Mouse (Mus musculus) intestine, embryonic 15.5 days (tissue): ENCODE results near the gene Cyth1. TPM values are rescaled to one million over a fixed set of nuclear protein-coding genes. Genes with fewer than 3 reads are reported as not detected.

Experiments used
- ATAC-seq: fragments of 200-750 bp; cut with Nextera tagmentation; 2 replicates; pipeline ENCODE4 v1.8.0; 2017; ENCODE audit warnings: moderate TSS enrichment, moderate library complexity
- H3K27ac ChIP-seq: fragments of 300-500 bp; sonication (generic); 2 replicates; pipeline ENCODE4 v1.5.1; 2015; ENCODE audit warnings: mild to moderate bottlenecking, inconsistent platforms
- H3K27me3 ChIP-seq: fragments of 300-500 bp; sonication (generic); replicated peaks from 2 replicates; pipeline ENCODE4 v1.6.1; 2015; ENCODE audit warnings: inconsistent platforms
- H3K36me3 ChIP-seq: fragments of 300-500 bp; sonication (generic); 2 replicates; pipeline ENCODE4 v1.6.1; 2015; ENCODE audit warnings: inconsistent platforms
- H3K4me1 ChIP-seq: fragments of 300-500 bp; sonication (generic); replicated peaks from 2 replicates; pipeline ENCODE4 v1.6.1; 2015; ENCODE audit warnings: inconsistent platforms
- H3K4me2 ChIP-seq: fragments of 300-500 bp; sonication (generic); replicated peaks from 2 replicates; pipeline ENCODE4 v1.6.1; 2015; ENCODE audit warnings: mild to moderate bottlenecking, inconsistent platforms
- H3K4me3 ChIP-seq: fragments of 300-500 bp; sonication (generic); replicated peaks from 2 replicates; pipeline ENCODE4 v1.5.1; 2015; ENCODE audit warnings: inconsistent platforms
- H3K9ac ChIP-seq: fragments of 300-500 bp; sonication (generic); 2 replicates; pipeline ENCODE4 v1.6.1; 2015; ENCODE audit warnings: inconsistent platforms
- H3K9me3 ChIP-seq: fragments of 300-500 bp; sonication (generic); 2 replicates; pipeline ENCODE4 v1.6.1; 2016; ENCODE audit warnings: inconsistent platforms
- WGBS: fragments of 180-500 bp; shearing (Covaris S2); methylation state at CpG from one replicate; pipeline ENCODE4 v1.1.7; 2015; 5-methylcytosine and 5-hydroxymethylcytosine counted together
- polyA plus RNA-seq: library from polyadenylated mRNA; unstranded; fragments of >200 nt; fragmentation: Nextera tagmentation; extraction: Ambion mirVana; gene quantifications from 2 replicates; pipeline ENCODE4 v1.2.1, GENCODE M21; 2015

Cyth1 gene
- polyA plus RNA-seq, 1 experiment from 2014 or later: 12.1 TPM

DNA sequence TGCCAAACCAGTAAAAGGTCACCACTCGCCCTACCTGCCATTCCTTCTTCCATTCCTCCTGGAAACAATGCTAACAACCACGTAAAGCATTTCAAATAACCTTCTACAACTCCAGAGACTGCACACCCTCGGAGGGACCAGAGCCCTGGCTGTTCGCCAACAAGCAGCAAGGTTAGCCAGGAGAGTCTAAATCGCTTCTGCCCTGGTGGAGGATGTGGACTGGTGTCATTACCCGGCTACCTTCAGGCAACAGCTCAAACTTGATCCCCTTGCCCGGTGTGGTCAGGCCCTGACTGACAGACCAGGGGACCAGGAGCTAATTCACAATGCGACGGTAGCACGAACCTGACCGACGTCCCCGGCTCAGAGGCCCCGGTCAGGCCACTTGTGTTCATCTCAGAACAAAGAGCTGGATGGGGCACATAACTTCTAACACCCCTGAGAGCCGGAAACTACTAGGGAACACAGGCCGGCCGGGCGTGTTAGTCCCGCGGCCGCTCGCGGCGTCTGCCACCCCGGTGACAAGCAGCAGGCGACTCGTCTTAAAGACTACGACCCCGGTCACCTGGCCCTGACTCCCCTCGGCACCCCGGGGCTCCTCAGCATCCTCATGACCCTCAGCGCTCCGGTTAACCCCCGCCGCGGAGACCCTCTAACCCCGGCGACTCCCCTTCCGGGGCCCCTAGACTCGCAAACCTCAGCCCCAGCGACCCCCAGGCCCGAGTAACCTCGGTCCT, 865 bp downstream of the Cyth1 start:
- peak overlapping the region; percentile 83 for H3K4me3 ChIP-seq
- H3K4me2 ChIP-seq: peak overlapping the region; percentile 87
- WGBS: 2% methylated on average over 43 of the region's 43 CpGs
- no peaks in the 10 kb centered on the region for H3K9me3 ChIP-seq
- H3K4me1 ChIP-seq: peaks cover 21% of the 10 kb centered on the region
- peak overlapping the region; percentile 71 for H3K27ac ChIP-seq
- peak; percentile 2; the same call in 1 of the 2 replicates for ATAC-seq
- H3K9ac ChIP-seq: peak overlapping the region; percentile 90
- no peaks in the 10 kb centered on the region for H3K27me3 ChIP-seq
- H3K36me3 ChIP-seq: no peaks in the 10 kb centered on the region

DNA sequence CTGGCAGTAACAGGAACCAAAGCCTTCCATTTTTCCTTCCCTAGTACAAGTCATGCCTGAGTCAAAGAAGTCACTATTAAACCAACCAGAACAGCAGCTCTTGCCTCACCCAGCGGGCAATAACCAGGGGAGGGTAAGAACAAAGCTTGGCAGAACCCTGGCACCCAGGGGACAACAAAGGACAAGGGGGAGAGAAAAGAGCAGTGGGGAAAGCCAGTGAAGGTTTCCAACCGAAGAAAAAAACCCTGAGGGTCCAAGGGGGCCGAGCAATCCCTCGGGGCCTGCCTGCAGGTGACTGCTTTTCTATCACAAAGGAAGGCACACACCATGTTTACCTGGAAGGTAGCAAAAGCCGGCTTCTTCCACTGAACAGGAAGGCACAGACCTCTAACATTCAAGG, 1.7 kb downstream of the Cyth1 start:
- peak overlapping the region; percentile 83 for H3K4me3 ChIP-seq
- peak overlapping the region; percentile 90 for H3K9ac ChIP-seq
- no peaks in the 10 kb centered on the region for H3K9me3 ChIP-seq
- H3K36me3 ChIP-seq: no peaks in the 10 kb centered on the region
- H3K4me1 ChIP-seq: peaks cover 21% of the 10 kb centered on the region
- WGBS: 55% methylated on average over 5 of the region's 5 CpGs
- no peak for ATAC-seq
- no peaks in the 10 kb centered on the region for H3K27me3 ChIP-seq
- peak overlapping the region; percentile 87 for H3K4me2 ChIP-seq
- H3K27ac ChIP-seq: peak overlapping the region; percentile 71; the same call in 1 of the 2 replicates

DNA sequence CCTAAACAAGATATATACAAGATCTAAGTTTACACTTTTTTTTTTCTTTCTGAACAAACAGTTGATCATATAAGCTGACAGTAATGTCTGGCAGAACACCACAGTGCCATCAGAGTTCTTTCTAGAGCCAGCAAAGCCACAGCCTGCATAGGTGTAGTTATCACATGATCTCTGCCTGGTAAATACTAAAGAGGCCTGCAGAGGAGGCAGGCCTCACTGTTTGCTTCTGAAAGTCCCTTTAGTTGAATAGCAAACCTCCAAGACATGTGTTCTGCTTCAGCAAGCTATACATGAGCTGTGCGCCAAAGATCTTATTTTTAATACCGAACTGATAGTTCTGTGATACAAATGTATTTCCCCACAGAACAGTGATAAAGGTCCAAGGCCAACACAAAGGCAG, 3.3 kb downstream of the Cyth1 start:
- Histone ChIP-seq H3K4me3 (no peak overlapping the region), H3K27ac (no peak overlapping the region), H3K4me2 (no peak overlapping the region), H3K4me1 (peaks cover 30% of the 10 kb centered on the region), H3K36me3 (no peaks in the 10 kb centered on the region), H3K27me3 (no peaks in the 10 kb centered on the region), H3K9me3 (no peaks in the 10 kb centered on the region), H3K9ac (no peak overlapping the region)
- 91% methylated on average over 2 of the region's 2 CpGs for whole genome bisulfite sequencing
- ATAC-seq: no peak

DNA sequence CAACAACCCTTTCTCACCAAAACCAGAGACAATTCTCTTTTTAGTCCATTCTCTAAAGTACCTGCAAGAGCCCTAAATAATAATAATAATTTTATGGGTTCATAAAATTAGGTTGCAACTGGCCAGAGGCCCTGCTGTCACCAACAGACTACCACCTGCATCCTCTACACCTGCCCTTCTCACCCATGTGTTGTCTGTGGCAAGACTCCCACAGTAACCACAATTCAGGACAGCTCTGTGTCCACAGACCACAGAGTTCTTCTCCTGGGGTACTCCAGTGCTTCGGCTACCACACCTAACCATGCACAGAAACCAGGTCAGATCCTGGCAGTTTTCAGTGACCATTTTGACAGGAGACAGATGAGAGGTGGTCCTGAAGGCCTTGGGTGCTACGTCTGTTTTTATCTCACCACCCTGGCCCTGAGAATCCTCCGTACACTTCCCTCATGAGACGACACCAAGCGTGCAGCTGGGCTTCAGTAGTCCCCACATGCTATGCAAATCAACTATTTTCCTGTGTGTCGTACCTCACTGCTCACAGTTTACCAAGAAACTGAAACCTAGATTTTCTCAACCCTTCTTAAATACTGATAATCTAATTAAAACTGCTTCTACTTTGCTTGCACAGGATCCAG, 4.6 kb downstream of the Cyth1 start:
- Histone ChIP-seq H3K9me3 (no peaks in the 10 kb centered on the region), H3K9ac (no peak overlapping the region), H3K4me3 (no peak overlapping the region), H3K27me3 (no peaks in the 10 kb centered on the region), H3K4me2 (no peak overlapping the region), H3K36me3 (no peaks in the 10 kb centered on the region), H3K27ac (no peak overlapping the region), H3K4me1 (peaks cover 36% of the 10 kb centered on the region)
- no peak for ATAC-seq
- 81% methylated on average over 6 of the region's 6 CpGs for WGBS

DNA sequence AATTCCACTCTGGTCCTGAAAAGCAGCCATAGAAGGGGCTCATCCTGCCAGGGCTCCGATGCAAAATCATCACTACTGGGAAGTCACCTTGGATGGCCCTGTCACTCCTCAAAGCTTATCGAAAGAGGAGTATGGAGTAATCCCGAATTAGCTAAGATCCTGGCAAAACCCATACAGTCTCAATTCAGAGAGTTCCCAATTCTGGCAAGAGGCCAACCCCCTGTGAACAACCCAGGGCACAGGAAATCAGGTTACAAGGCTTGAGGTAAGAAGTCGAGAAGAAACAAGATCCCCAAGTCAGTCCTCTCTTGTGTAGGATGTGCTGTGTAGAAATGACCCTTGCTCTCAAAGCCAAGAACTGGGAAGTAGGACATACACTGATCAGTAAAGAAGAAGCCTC, 5.9 kb downstream of the Cyth1 start:
- H3K4me2 ChIP-seq: no peak overlapping the region
- no peak overlapping the region for H3K9ac ChIP-seq
- no peaks in the 10 kb centered on the region for H3K9me3 ChIP-seq
- no peak overlapping the region for H3K4me3 ChIP-seq
- peaks cover 36% of the 10 kb centered on the region for H3K4me1 ChIP-seq
- H3K36me3 ChIP-seq: no peaks in the 10 kb centered on the region
- no peak for ATAC-seq
- WGBS: 74% methylated on average over 4 of the region's 4 CpGs
- no peaks in the 10 kb centered on the region for H3K27me3 ChIP-seq
- H3K27ac ChIP-seq: no peak overlapping the region

DNA sequence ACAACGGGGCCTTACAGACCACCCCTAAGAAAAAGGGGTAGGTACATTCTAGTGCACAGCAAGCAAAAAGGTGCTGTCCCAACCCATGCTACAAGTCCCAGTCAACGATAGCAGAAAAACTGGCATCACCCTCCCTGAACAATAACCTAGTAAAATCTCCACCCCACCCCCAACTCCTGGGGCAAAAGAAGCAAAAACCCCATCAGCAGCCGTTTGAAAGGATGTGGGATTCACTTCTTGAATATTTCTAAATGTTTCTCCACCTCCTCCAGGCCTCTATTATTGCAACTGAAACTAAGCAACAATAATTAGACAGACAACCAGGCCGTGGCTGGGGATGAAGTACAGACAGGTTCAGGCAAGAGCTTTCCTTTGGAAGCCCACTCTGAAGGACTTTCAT, 8.0 kb downstream of the Cyth1 start:
- Histone ChIP-seq H3K4me1 (peaks cover 35% of the 10 kb centered on the region), H3K4me3 (no peak overlapping the region), H3K9ac (no peak overlapping the region), H3K27me3 (no peaks in the 10 kb centered on the region), H3K36me3 (no peaks in the 10 kb centered on the region), H3K4me2 (no peak overlapping the region), H3K27ac (no peak overlapping the region), H3K9me3 (no peaks in the 10 kb centered on the region)
- 70% methylated on average over 4 of the region's 4 CpGs for WGBS
- no peak for ATAC-seq

DNA sequence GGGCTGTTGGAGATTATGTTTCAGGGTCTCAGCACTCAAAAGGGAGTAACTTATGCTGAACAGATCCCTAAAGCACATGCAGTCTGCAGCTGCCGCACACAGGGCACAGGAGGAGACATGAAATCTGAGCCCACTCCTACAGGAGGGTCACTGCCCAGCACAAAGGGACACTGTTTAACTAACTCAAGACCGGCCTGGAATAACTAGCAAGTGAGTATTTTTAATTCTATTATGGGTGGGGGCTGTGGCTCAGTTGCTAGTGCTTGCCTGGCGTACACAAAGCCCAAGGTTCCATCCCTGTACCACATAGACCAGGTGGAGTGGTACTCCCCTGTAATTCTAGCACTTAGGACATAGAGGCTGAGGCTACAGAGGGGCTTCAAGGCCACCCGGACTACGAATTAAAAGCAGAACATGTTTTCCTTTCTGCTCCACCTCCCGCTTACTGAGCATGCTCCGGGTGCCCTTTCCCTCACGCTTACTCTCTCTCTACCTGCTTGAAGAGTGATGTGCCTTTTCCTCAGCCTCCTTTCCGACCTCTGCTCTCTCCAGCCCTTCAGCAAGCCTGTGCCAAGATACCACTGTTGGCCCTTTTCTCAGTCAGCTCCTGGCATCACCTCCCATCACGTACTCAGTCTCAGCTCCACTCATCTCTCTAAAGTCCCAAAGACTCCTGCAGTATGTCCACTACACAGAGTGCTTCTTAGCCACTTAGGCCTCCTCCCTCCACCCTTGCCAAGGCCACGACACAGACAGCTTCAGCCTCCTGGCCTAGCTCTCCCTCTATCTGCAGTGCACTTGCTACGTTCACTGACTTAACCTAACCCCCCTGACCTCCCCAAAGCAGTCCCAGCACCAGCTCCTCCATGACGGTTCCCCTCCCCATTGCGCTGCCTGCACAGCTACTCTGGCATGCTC, 8.9 kb downstream of the Cyth1 start:
- Histone ChIP-seq H3K27me3 (no peaks in the 10 kb centered on the region), H3K4me2 (no peak overlapping the region), H3K4me1 (peaks cover 32% of the 10 kb centered on the region), H3K27ac (0 out of 2 replicates have a peak overlapping the region, but pooled peaks have one; percentile 9), H3K9me3 (no peaks in the 10 kb centered on the region), H3K9ac (no peak overlapping the region), H3K36me3 (no peaks in the 10 kb centered on the region), H3K4me3 (no peak overlapping the region)
- WGBS: 56% methylated on average over 14 of the region's 14 CpGs
- no peak for ATAC-seq

DNA sequence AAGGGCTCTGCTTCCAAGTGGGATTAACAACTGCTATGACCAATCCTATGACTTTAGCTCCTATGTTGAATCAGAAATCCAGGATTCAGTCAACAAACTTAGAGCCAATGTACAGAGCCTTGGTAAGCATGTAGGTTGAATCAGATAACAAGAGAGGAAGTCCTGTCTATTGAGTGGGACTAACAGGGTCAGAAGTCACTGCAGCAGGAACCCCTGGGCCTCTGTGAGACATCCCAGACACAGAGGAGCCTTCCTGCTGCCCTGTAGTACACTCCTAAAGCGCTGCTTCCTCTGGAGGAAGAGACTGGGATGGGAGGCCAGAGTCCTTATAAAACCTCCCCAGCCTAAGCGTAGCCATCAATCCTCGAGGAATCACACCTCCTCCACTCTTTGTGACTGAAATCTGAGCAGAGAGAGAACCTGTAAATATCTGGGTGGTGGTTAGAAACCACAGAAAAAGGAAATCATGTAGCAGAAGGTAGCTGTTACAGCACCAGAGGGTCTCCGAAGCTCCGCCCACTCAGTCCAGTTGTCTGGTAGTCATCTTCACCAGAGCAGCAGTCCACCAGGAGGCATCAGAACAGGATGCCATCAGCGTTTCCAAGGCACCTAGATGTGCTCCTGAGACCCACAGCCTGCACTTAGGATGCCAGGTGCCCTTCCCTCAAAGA, 11.7 kb downstream of the Cyth1 start:
- no peak overlapping the region for H3K4me3 ChIP-seq
- no peak overlapping the region for H3K9ac ChIP-seq
- H3K9me3 ChIP-seq: no peaks in the 10 kb centered on the region
- H3K27ac ChIP-seq: peak overlapping the region; percentile 18
- H3K36me3 ChIP-seq: no peaks in the 10 kb centered on the region
- H3K4me2 ChIP-seq: no peak overlapping the region
- 48% methylated on average over 6 of the region's 6 CpGs for WGBS
- no peaks in the 10 kb centered on the region for H3K27me3 ChIP-seq
- peaks cover 36% of the 10 kb centered on the region for H3K4me1 ChIP-seq
- peak; percentile 53 for ATAC-seq

DNA sequence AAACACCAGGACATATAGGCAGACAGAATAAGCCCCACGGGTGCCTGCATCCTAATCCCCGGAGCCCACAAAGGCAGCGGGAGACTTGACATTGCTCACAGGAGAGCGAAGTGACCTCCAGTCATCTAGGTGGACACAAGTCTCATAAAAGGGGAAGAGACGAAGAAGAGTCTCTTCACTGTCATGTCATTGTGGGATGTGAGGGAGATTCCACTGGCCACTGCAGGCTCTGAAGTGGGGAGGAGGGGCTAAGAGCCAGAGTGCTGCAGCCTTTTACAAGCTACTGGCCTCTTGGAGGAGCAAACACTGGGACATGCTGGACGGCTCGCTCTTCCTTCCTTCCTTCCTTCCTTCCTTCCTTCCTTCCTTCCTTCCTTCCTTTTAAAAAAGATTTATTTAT, 13.5 kb downstream of the Cyth1 start:
- ATAC-seq: no peak
- Histone ChIP-seq H3K4me2 (no peak overlapping the region), H3K36me3 (no peaks in the 10 kb centered on the region), H3K27ac (no peak overlapping the region), H3K4me3 (no peak overlapping the region), H3K9me3 (no peaks in the 10 kb centered on the region), H3K4me1 (peaks cover 24% of the 10 kb centered on the region), H3K27me3 (no peaks in the 10 kb centered on the region), H3K9ac (no peak overlapping the region)
- WGBS: 79% methylated on average over 7 of the region's 7 CpGs

DNA sequence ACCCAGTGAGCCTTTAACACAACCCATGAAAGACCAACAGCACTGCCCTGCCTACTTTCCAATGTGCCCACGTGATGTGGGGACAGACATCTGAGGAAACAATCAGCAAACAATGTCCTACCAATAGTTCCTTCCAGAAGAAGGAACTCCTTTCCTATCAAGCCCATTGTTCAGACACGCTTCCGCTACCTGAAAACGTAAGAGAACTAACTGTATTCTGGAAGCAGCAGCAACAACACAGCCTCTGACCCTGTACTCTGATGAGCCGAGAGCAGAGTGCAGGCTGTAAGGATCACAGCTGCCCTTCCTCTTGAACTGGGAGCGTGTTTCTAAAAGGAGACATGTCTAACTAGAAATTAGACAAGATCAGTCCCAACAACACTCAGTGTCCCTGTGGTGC, 13.9 kb downstream of the Cyth1 start:
- WGBS: 72% methylated on average over 6 of the region's 6 CpGs
- H3K27ac ChIP-seq: no peak overlapping the region
- H3K9ac ChIP-seq: no peak overlapping the region
- no peaks in the 10 kb centered on the region for H3K9me3 ChIP-seq
- no peaks in the 10 kb centered on the region for H3K27me3 ChIP-seq
- H3K36me3 ChIP-seq: no peaks in the 10 kb centered on the region
- no peak overlapping the region for H3K4me2 ChIP-seq
- peaks cover 20% of the 10 kb centered on the region for H3K4me1 ChIP-seq
- ATAC-seq: no peak
- no peak overlapping the region for H3K4me3 ChIP-seq

DNA sequence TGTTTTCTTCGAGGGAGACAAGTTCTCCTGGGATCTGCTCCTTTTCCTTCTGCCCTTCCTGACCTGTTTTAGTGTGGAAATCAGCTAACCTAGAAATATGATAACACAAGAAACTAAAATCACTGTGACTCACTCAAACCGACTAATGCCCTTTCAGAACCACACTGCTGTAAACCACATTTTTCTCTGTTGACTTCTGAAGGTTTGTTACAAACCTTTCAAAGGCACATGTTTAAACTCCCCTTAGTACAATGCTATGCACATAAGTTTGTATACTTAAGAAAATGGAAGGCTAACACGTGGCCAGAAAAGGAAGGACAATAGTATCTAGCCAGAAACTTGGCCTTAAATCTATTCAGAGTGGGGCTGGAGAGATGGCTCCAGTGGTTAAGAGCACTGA, 14.5 kb downstream of the Cyth1 start:
- no peak overlapping the region for H3K4me3 ChIP-seq
- ATAC-seq: no peak
- H3K36me3 ChIP-seq: no peaks in the 10 kb centered on the region
- peaks cover 15% of the 10 kb centered on the region for H3K4me1 ChIP-seq
- no peaks in the 10 kb centered on the region for H3K9me3 ChIP-seq
- 47% methylated on average over 3 of the region's 3 CpGs for WGBS
- H3K27ac ChIP-seq: no peak overlapping the region
- H3K9ac ChIP-seq: no peak overlapping the region
- no peak overlapping the region for H3K4me2 ChIP-seq
- H3K27me3 ChIP-seq: no peaks in the 10 kb centered on the region

DNA sequence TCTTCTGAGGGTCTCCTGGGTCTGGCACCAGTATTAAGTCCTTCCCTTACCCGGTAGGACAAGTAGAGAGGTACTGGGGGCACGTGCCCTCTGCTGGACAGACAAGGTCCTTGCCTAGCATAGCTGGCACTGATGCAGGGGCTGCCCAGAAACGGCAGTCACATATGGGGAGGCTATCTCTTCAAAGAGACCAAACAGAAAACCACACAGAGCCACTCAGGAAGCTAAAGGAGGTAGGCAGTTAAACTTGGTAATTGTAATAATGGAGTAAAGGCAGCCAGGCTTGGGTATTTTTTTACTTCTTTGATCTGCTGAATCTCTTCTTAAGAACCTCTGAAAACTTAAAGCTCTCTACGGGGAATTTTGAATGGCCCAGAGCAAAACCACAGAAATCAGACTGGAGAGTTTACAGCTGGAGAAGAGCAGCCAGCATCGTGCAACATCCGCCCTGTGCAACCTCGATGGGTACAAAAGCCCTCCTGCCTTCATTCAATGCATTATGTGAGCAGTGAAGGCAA, 16.0 kb downstream of the Cyth1 start:
- Histone ChIP-seq H3K4me2 (no peak overlapping the region), H3K27me3 (no peaks in the 10 kb centered on the region), H3K4me1 (peaks cover 15% of the 10 kb centered on the region), H3K36me3 (no peaks in the 10 kb centered on the region), H3K9me3 (no peaks in the 10 kb centered on the region), H3K9ac (no peak overlapping the region), H3K4me3 (no peak overlapping the region), H3K27ac (no peak overlapping the region)
- WGBS: 44% methylated on average over 7 of the region's 7 CpGs
- peak; percentile 43; the same call in 1 of the 2 replicates for ATAC-seq
